Mouse (Mus musculus): Measurements from ENCODE around the gene Fam69a.

- no peak for TF ChIP-seq CTCF (IDR thresholded peaks at IDR 0.05; ENCODE audit: extremely low read depth, insufficient read length, insufficient replicate concordance, low read depth, low read length)
- TF ChIP-seq POLR2A (IDR thresholded peaks at IDR 0.05; ENCODE audit: low read depth, low read length): peak; percentile 87
Observed at GRCm38 (mm10) chr5:107868905-107869424, 117.9 kb downstream of the Fam69a start.

Data from small intestine, adult 2 months (tissue).